Mouse (Mus musculus) hindlimb bud, embryonic 11.5 days (tissue): ENCODE measurements at regions not wholly inside any gene's neighbourhood (a gene's known extent, or its start where the extent isn't known, plus 50 kb on each side); places are given as distances from the start of the nearest gene placed in this dataset.

ENCODE experiments used
- DNase-seq: peaks from one replicate; pipeline ENCODE4 v3.0.0-alpha.2; 2012; ENCODE audit warnings: low read depth, low spot score; ENCODE audit errors: extremely low spot score

- no peak for DNase-seq
Observed at GRCm38 (mm10) chr4:87401316-87402172, 171.3 kb upstream of the Slc24a2 start.

DNA sequence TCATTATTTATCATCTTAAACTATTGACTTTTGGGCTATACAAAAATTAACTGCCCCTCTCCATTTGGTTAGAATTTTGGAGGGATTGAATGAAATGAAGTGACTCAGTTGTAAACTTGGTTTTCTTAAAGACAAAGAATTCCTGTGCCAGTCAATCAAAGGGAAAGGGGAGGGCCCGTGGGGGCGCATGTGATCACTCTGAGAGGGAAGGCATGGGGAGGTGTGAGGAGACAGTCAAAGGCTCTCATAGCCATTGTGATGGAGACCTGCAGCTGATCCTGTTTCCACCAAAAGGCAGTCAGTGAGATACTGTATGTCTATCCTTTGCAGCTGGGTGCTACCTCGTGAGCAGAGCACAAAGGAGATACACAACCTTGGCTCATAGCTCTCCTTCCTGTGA is 156.6 kb upstream of the Slc24a2 start:
- DNase-seq = no peak

DNA sequence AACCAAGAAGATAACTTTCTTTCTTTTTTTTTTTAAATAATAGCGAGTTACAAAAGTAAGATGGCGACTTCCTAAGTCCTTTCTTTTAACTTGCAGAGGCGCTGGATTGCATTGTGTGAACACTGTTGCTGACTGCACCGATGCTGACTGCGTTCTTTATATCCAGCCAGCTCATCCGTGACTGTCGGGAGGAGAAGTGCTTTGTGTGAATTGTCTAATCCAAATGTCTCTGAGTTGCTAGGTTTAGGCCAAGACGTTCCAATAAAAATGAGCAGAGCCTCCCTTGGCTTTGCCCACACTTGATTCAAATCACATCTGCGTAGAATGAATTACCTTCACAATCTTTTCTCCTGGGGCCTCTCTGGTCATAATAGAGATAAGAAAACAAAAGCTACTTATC is 156.0 kb upstream of the Slc24a2 start:
- no peak for DNase-seq

- DNase-seq = no peak
Observed at GRCm38 (mm10) chr4:87385221-87385739, 155.0 kb upstream of the Slc24a2 start.

GRCm38 (mm10) chr4:87384469-87385044 is 154.3 kb upstream of the Slc24a2 start:
- DNase-seq = no peak

- DNase-seq = no peak
Observed at GRCm38 (mm10) chr4:87380716-87381115, 150.4 kb upstream of the Slc24a2 start.

- no peak for DNase-seq
Observed at GRCm38 (mm10) chr4:87379516-87380173, 149.4 kb upstream of the Slc24a2 start.

DNA sequence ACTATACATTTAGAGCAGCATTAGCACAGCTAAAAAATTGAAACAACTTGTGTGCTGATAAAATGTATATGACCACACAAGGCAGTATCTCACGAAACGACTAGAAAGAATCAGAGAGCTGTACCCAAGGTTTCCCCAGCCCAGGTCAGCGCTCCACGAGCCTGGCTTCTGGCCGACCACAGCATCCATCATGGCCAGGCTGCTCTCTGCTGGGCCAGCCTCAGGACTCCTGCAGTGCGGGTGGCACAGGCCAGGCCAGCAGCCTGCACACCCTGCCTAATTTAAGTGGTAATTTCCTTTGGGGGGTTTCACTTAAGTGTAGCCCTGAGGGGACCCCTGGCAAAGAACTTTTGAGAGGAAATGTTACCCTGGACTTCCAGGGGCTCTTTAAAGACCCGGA is 141.7 kb upstream of the Slc24a2 start:
- DNase-seq = no peak

GRCm38 (mm10) chr4:87369626-87370234 is 139.5 kb upstream of the Slc24a2 start:
- DNase-seq = no peak

DNA sequence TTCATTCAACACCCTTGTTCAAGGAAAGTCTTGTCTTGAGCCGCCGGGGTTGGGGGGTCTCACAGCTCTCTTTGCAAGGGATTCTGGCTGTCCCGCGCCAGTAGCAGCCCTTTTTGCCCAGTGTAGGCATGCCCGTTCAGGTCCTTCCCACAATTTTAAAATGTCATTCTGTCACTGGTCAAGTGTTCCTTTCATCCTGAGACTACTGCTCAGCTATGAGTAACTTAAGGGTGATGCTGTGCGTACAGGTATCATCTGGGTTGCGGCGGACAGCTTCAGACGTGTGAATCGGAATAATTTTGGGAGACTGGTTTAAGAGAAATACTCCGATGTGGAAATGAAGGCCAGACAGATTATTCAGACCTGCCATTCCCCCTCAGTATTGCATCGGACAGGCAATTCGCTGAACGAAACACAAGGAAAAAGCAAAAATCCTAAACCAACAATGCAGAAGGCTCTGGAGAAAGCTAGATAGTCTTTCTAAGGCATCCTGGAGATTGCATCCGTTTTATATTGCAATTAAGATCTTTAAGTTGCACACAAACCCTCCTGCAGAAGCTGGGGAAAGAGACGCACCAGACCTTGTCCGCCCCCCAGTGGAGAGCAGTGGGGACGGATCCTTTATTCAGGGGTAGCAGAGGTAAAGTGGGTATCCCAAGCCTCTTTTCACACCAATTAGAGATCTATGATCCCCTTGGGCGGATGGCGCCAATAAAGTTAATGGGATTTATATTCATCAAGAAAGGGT is 138.3 kb upstream of the Slc24a2 start:
- DNase-seq = peak; percentile 61

DNA sequence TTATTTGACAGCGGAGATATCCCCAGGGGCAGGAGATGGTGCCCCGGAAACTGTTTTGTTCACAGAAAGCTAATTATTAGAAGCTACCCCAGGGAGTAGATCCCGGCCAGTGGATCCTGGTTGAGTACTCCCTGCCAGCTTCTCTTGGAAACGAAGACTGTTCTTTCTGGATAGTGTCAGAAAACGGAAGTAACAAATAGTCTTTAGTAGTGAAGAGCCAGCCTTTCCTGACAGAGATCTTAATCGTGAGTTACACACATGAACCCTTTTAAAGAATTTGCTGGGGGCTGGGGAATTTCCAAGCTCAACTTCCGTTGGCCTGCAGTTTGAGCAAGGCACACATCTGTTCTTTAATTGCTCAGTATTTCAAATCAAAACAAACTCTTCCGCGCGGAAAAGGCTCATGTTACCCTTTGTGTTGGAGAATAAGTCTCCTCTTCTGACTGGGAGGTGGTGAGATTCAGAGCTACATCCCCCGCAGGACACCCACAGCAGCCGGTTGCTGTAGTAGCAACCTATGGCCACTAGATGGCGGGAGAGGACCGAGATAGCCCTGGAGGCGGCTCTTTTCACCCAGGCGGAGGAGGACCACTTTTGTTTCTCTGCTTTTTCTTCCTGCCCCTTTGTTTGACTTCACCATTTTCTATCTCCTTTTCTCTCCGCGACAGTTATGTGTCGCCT is 137.6 kb upstream of the Slc24a2 start:
- peak; percentile 47 for DNase-seq

GRCm38 (mm10) chr4:87362201-87362600 is 131.9 kb upstream of the Slc24a2 start:
- no peak for DNase-seq

- DNase-seq = no peak
Observed at GRCm38 (mm10) chr4:87359483-87359882, 129.2 kb upstream of the Slc24a2 start.

DNA sequence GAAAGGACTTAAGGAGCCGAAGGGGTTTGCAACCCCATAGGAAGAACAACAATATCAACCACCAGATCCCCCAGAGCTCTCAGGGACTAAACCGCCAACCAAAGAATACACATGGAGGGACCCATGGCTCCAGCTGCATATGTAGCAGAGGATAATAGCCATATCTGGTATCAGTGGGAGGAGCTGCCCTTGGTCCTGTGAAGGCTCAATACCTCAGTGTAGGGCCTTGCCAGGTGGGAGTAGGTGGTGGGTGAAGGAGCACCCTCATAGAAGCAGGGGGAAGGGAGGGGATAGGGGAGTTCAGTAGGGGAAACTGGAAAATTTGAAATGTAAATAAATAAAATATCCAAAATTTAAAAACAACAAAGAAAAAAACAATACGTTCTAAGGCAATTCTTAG is 128.7 kb upstream of the Slc24a2 start:
- no peak for DNase-seq

- DNase-seq = no peak
Observed at GRCm38 (mm10) chr4:87332968-87333367, 102.7 kb upstream of the Slc24a2 start.

GRCm38 (mm10) chr4:87329136-87329535 is 98.9 kb upstream of the Slc24a2 start:
- no peak for DNase-seq

GRCm38 (mm10) chr4:87321726-87322349 is 91.6 kb upstream of the Slc24a2 start:
- DNase-seq = no peak

DNA sequence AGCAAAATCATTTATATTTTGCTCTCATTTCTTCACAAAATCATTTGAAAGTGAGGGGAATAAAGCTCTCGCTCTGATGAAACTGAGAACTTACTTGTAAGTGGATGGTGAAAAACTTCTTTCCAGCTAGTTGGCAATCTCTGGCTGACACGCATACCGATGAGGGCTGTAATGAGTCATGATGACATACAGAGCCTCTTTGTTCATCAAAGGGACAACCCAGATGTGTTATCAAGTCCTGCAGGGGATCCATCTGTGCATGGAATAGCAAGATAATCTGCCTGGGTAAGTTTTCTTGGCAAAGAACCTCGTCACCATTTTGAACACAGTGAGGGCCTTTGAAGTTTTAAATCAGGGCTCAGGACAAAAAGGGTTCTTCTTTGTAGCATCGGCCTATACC is 67.9 kb upstream of the Slc24a2 start:
- DNase-seq = no peak

- DNase-seq = no peak
Observed at GRCm38 (mm10) chr4:87294538-87294937, 64.3 kb upstream of the Slc24a2 start.
